Mouse (Mus musculus) brain, embryonic 14.5 days (tissue): Measurements from ENCODE around the gene Fv1.

Experiments
- CTCF ChIP-seq: fragments of 200-500 bp; IDR thresholded peaks from 2 replicates; pipeline ENCODE4 v1.5.1; 2012; ENCODE audit warnings: inconsistent platforms, mild to moderate bottlenecking, moderate library complexity, borderline replicate concordance; ENCODE audit not compliant: insufficient read depth, insufficient read length; ENCODE audit errors: extremely low read depth
- POLR2A ChIP-seq: fragments of 200-500 bp; IDR thresholded peaks from 2 replicates; pipeline ENCODE4 v1.6.1; 2012; ENCODE audit warnings: mild to moderate bottlenecking, inconsistent platforms, borderline replicate concordance; ENCODE audit not compliant: poor library complexity, insufficient read depth, insufficient read length, severe bottlenecking; ENCODE audit errors: extremely low read depth

GRCm38 (mm10) chr4:147890341-147890740 lies 21.6 kb downstream of the Fv1 start:
- no peak for TF ChIP-seq POLR2A
- no peak for TF ChIP-seq CTCF
